Mouse (Mus musculus): ENCODE data around the gene Bub1. TPM values are rescaled to one million over a fixed set of nuclear protein-coding genes. Genes with fewer than 3 reads are reported as not detected.

Bub1 gene
- polyA plus RNA-seq, 1 experiment: 13.9 TPM

GRCm38 (mm10) chr2:127845346-127845982, 13.8 kb upstream of the Bub1 start:
- Histone ChIP-seq H3K36me3 (ENCODE audit: control insufficient read depth, insufficient read depth, low read length) (no peaks in the 10 kb centered on the region), H3K4me1 (ENCODE audit: control insufficient read depth, insufficient read depth, low read length) (no peaks in the 10 kb centered on the region), H3K4me3 (ENCODE audit: control insufficient read depth, low read depth, low read length) (no peak overlapping the region), H3K27ac (ENCODE audit: control insufficient read depth, insufficient read depth, low read depth, low read length) (no peak overlapping the region), H3K27me3 (ENCODE audit: control insufficient read depth, insufficient read depth, low read length) (no peaks in the 10 kb centered on the region)
- TF ChIP-seq POLR2A (IDR thresholded peaks at IDR 0.05; ENCODE audit: control insufficient read depth, low read depth, low read length) (no peak), CTCF (IDR thresholded peaks at IDR 0.05; ENCODE audit: control insufficient read depth, insufficient read depth, insufficient replicate concordance, low read depth, low read length) (no peak)

GRCm38 (mm10) chr2:127842421-127842820, 10.8 kb upstream of the Bub1 start:
- Histone ChIP-seq H3K4me1 (ENCODE audit: control insufficient read depth, insufficient read depth, low read length) (peaks cover 6% of the 10 kb centered on the region; the same call in 1 of the 2 replicates), H3K36me3 (ENCODE audit: control insufficient read depth, insufficient read depth, low read length) (no peaks in the 10 kb centered on the region), H3K27ac (ENCODE audit: control insufficient read depth, insufficient read depth, low read depth, low read length) (no peak overlapping the region), H3K4me3 (ENCODE audit: control insufficient read depth, low read depth, low read length) (no peak overlapping the region), H3K27me3 (ENCODE audit: control insufficient read depth, insufficient read depth, low read length) (no peaks in the 10 kb centered on the region)
- TF ChIP-seq CTCF (IDR thresholded peaks at IDR 0.05; ENCODE audit: control insufficient read depth, insufficient read depth, insufficient replicate concordance, low read depth, low read length): no peak
- TF ChIP-seq POLR2A (IDR thresholded peaks at IDR 0.05; ENCODE audit: control insufficient read depth, low read depth, low read length): no peak

- no peaks in the 10 kb centered on the region for H3K27me3 ChIP-seq (ENCODE audit: control insufficient read depth, insufficient read depth, low read length)
- H3K27ac ChIP-seq (ENCODE audit: control insufficient read depth, insufficient read depth, low read depth, low read length): no peak overlapping the region
- TF ChIP-seq POLR2A (IDR thresholded peaks at IDR 0.05; ENCODE audit: control insufficient read depth, low read depth, low read length) (no peak), CTCF (IDR thresholded peaks at IDR 0.05; ENCODE audit: control insufficient read depth, insufficient read depth, insufficient replicate concordance, low read depth, low read length) (no peak)
- peaks cover 6% of the 10 kb centered on the region; the same call in 1 of the 2 replicates for H3K4me1 ChIP-seq (ENCODE audit: control insufficient read depth, insufficient read depth, low read length)
- no peaks in the 10 kb centered on the region for H3K36me3 ChIP-seq (ENCODE audit: control insufficient read depth, insufficient read depth, low read length)
- H3K4me3 ChIP-seq (ENCODE audit: control insufficient read depth, low read depth, low read length): no peak overlapping the region
Measured at GRCm38 (mm10) chr2:127841402-127841801, 9.7 kb upstream of the Bub1 start.

- no peaks in the 10 kb centered on the region for H3K36me3 ChIP-seq (ENCODE audit: control insufficient read depth, insufficient read depth, low read length)
- H3K4me1 ChIP-seq (ENCODE audit: control insufficient read depth, insufficient read depth, low read length): peaks cover 6% of the 10 kb centered on the region; the same call in 1 of the 2 replicates
- no peak for TF ChIP-seq CTCF (IDR thresholded peaks at IDR 0.05; ENCODE audit: control insufficient read depth, insufficient read depth, insufficient replicate concordance, low read depth, low read length)
- TF ChIP-seq POLR2A (IDR thresholded peaks at IDR 0.05; ENCODE audit: control insufficient read depth, low read depth, low read length): no peak
- no peak overlapping the region for H3K4me3 ChIP-seq (ENCODE audit: control insufficient read depth, low read depth, low read length)
- no peaks in the 10 kb centered on the region for H3K27me3 ChIP-seq (ENCODE audit: control insufficient read depth, insufficient read depth, low read length)
- no peak overlapping the region for H3K27ac ChIP-seq (ENCODE audit: control insufficient read depth, insufficient read depth, low read depth, low read length)
Measured at GRCm38 (mm10) chr2:127839425-127839824, 7.8 kb upstream of the Bub1 start.

GRCm38 (mm10) chr2:127838576-127838975, 6.9 kb upstream of the Bub1 start, which contains the start of gene Acoxl:
Gene Acoxl (plus strand): TSS chr2:127838876.
- Histone ChIP-seq H3K36me3 (ENCODE audit: control insufficient read depth, insufficient read depth, low read length) (no peaks in the 10 kb centered on the region), H3K4me3 (ENCODE audit: control insufficient read depth, low read depth, low read length) (no peak within 1 kb of the TSS), H3K4me1 (ENCODE audit: control insufficient read depth, insufficient read depth, low read length) (peaks cover 6% of the 10 kb centered on the region; the same call in 1 of the 2 replicates), H3K27ac (ENCODE audit: control insufficient read depth, insufficient read depth, low read depth, low read length) (no peak within 1 kb of the TSS), H3K27me3 (ENCODE audit: control insufficient read depth, insufficient read depth, low read length) (no peaks in the 10 kb centered on the region)
- TF ChIP-seq CTCF (IDR thresholded peaks at IDR 0.05; ENCODE audit: control insufficient read depth, insufficient read depth, insufficient replicate concordance, low read depth, low read length): no peak
- no peak for TF ChIP-seq POLR2A (IDR thresholded peaks at IDR 0.05; ENCODE audit: control insufficient read depth, low read depth, low read length)

- H3K27me3 ChIP-seq (ENCODE audit: control insufficient read depth, insufficient read depth, low read length): no peaks in the 10 kb centered on the region
- no peaks in the 10 kb centered on the region for H3K4me1 ChIP-seq (ENCODE audit: control insufficient read depth, insufficient read depth, low read length)
- no peaks in the 10 kb centered on the region for H3K36me3 ChIP-seq (ENCODE audit: control insufficient read depth, insufficient read depth, low read length)
- TF ChIP-seq CTCF (IDR thresholded peaks at IDR 0.05; ENCODE audit: control insufficient read depth, insufficient read depth, insufficient replicate concordance, low read depth, low read length): no peak
- no peak for TF ChIP-seq POLR2A (IDR thresholded peaks at IDR 0.05; ENCODE audit: control insufficient read depth, low read depth, low read length)
- H3K4me3 ChIP-seq (ENCODE audit: control insufficient read depth, low read depth, low read length): no peak overlapping the region
- H3K27ac ChIP-seq (ENCODE audit: control insufficient read depth, insufficient read depth, low read depth, low read length): no peak overlapping the region
Measured at GRCm38 (mm10) chr2:127832833-127833190, 1.1 kb upstream of the Bub1 start.

- Histone ChIP-seq H3K4me1 (ENCODE audit: control insufficient read depth, insufficient read depth, low read length) (no peaks in the 10 kb centered on the region), H3K27ac (ENCODE audit: control insufficient read depth, insufficient read depth, low read depth, low read length) (no peak overlapping the region), H3K36me3 (ENCODE audit: control insufficient read depth, insufficient read depth, low read length) (no peaks in the 10 kb centered on the region), H3K27me3 (ENCODE audit: control insufficient read depth, insufficient read depth, low read length) (no peaks in the 10 kb centered on the region), H3K4me3 (ENCODE audit: control insufficient read depth, low read depth, low read length) (peak overlapping the region; percentile 41)
- no peak for TF ChIP-seq CTCF (IDR thresholded peaks at IDR 0.05; ENCODE audit: control insufficient read depth, insufficient read depth, insufficient replicate concordance, low read depth, low read length)
- no peak for TF ChIP-seq POLR2A (IDR thresholded peaks at IDR 0.05; ENCODE audit: control insufficient read depth, low read depth, low read length)
Measured at GRCm38 (mm10) chr2:127832103-127832832, 603 bp upstream of the Bub1 start.

Measured in testis, adult 2 months (tissue).